Mouse (Mus musculus): Measurements from ENCODE around the gene Frzb. TPM values are rescaled to one million over a fixed set of nuclear protein-coding genes. Genes with fewer than 3 reads are reported as not detected.

The Frzb gene
- polyA plus RNA-seq (2012; rRNA removed; ENCODE audit: low replicate concordance), result 1.2 and 1.4 TPM in 2 replicates

GRCm38 (mm10) chr2:80447291-80447791 is at the start of gene Frzb:
Gene Frzb (minus strand): TSS chr2:80447625.

Other genes starting within 250 kb of the Frzb start
- not detected in 2 replicates for gene Prdx6b, start 155.2 kb downstream of the Frzb start, polyA plus RNA-seq (2012; rRNA removed; ENCODE audit: low replicate concordance)
- gene Dnajc10, start 132.2 kb downstream of the Frzb start, polyA plus RNA-seq (2012; rRNA removed; ENCODE audit: low replicate concordance), result 4.4 and 15.6 TPM in 2 replicates
- gene Nckap1, start 133.8 kb upstream of the Frzb start, polyA plus RNA-seq (2012; rRNA removed; ENCODE audit: low replicate concordance), result 9.7 and 9.9 TPM in 2 replicates
- gene Dusp19, start 169.4 kb upstream of the Frzb start, polyA plus RNA-seq (2012; rRNA removed; ENCODE audit: low replicate concordance), result 1.4 and 1.8 TPM in 2 replicates
- 5.5 and 10.1 TPM in 2 replicates for gene Nup35, start 169.6 kb upstream of the Frzb start, polyA plus RNA-seq (2012; rRNA removed; ENCODE audit: low replicate concordance)

All from duodenum, adult 2 months (tissue).